Mouse (Mus musculus) neural tube, embryonic 14.5 days (tissue): ENCODE data around the gene Flt1. TPM values are rescaled to one million over a fixed set of nuclear protein-coding genes. Genes with fewer than 3 reads are reported as not detected.

Experiments used
- ATAC-seq: fragments of 200-750 bp; cut with Nextera tagmentation; 2 replicates; pipeline ENCODE4 v1.8.0; 2017; ENCODE audit warnings: low read depth, mild to moderate bottlenecking, moderate TSS enrichment, moderate library complexity
- H3K27ac ChIP-seq: fragments of 300-500 bp; sonication (generic); 2 replicates; pipeline ENCODE4 v1.5.1; 2014; ENCODE audit warnings: low read depth, mild to moderate bottlenecking, control low read depth, low read length, moderate library complexity, mixed read lengths
- H3K27me3 ChIP-seq: fragments of 300-500 bp; sonication (generic); 2 replicates; pipeline ENCODE4 v1.6.1; 2014; ENCODE audit warnings: low read length; ENCODE audit not compliant: control insufficient read depth, insufficient read depth
- H3K36me3 ChIP-seq: fragments of 300-500 bp; sonication (generic); 2 replicates; pipeline ENCODE4 v1.6.1; 2014; ENCODE audit warnings: low read length, mixed read lengths; ENCODE audit not compliant: control insufficient read depth, insufficient read depth
- H3K4me1 ChIP-seq: fragments of 300-500 bp; sonication (generic); 2 replicates; pipeline ENCODE4 v1.6.1; 2014; ENCODE audit warnings: low read length; ENCODE audit not compliant: control insufficient read depth, insufficient read depth
- H3K4me2 ChIP-seq: fragments of 300-500 bp; sonication (generic); 2 replicates; pipeline ENCODE4 v1.6.1; 2014; ENCODE audit warnings: mild to moderate bottlenecking, low read depth, low read length, control low read depth
- H3K4me3 ChIP-seq: fragments of 300-500 bp; sonication (generic); 2 replicates; pipeline ENCODE4 v1.5.1; 2014; ENCODE audit warnings: low read depth, low read length, control low read depth, mixed read lengths
- H3K9ac ChIP-seq: fragments of 300-500 bp; sonication (generic); replicated peaks from 2 replicates; pipeline ENCODE4 v1.6.1; 2014; ENCODE audit warnings: low read depth, mild to moderate bottlenecking, control low read depth, low read length, mixed read lengths
- H3K9me3 ChIP-seq: fragments of 300-500 bp; sonication (generic); 2 replicates; pipeline ENCODE4 v1.6.1; 2016; ENCODE audit warnings: low read length; ENCODE audit not compliant: control insufficient read depth
- WGBS: fragments of 180-500 bp; shearing (Covaris S2); extraction: QIAGEN DNeasy Blood & Tissue Kit; methylation state at CpG from one replicate; pipeline ENCODE4 v1.1.7; 2014; 5-methylcytosine and 5-hydroxymethylcytosine counted together
- polyA plus RNA-seq: library from polyadenylated mRNA; unstranded; fragments of >200 nt; fragmentation: Nextera tagmentation; extraction: Ambion mirVana; gene quantifications from 2 replicates; pipeline ENCODE4 v1.2.1, GENCODE M21; 2014

Gene Flt1
- polyA plus RNA-seq, 1 experiment from 2014 or later, result 9.9 TPM

- Histone ChIP-seq H3K4me3 (no peak overlapping the region), H3K4me2 (no peak overlapping the region), H3K9ac (no peak overlapping the region), H3K27me3 (no peaks in the 10 kb centered on the region), H3K4me1 (no peaks in the 10 kb centered on the region), H3K36me3 (no peaks in the 10 kb centered on the region), H3K9me3 (no peaks in the 10 kb centered on the region), H3K27ac (no peak overlapping the region)
- WGBS, result 74% methylated on average over 8 of the region's 8 CpGs
- no peak for ATAC-seq
Observed at GRCm38 (mm10) chr5:147635883-147636282, 89.9 kb downstream of the Flt1 start.

GRCm38 (mm10) chr5:147634016-147634415 lies 91.8 kb downstream of the Flt1 start:
- 19% methylated on average over 11 of the region's 11 CpGs for WGBS
- ATAC-seq, result no peak

DNA sequence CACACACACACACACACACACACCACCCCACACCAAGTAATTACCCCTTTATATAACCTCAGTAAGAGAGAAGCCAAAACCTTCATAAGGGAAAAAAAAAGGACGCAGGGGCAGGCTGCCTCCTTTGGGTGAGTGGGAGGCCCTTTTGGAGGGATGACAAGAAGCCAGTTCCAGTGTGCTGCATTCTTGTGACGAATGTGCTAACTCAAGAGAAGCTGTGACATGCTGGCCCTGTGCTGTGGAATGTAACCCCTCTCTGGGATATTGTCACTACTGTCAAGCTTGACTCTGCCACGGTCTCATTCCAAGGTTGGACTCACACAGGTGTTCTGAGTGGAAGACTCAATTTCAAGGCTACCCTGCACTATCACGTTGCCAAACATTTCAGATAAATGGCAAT lies 93.1 kb downstream of the Flt1 start:
- H3K27ac ChIP-seq, result no peak overlapping the region
- ATAC-seq, result no peak
- no peaks in the 10 kb centered on the region for H3K9me3 ChIP-seq
- H3K4me3 ChIP-seq, result no peak overlapping the region
- no peaks in the 10 kb centered on the region for H3K36me3 ChIP-seq
- WGBS, result 88% methylated on average over 4 of the region's 4 CpGs
- H3K4me1 ChIP-seq, result no peaks in the 10 kb centered on the region
- H3K9ac ChIP-seq, result no peak overlapping the region
- H3K4me2 ChIP-seq, result no peak overlapping the region
- H3K27me3 ChIP-seq, result no peaks in the 10 kb centered on the region

More at GRCm38 (mm10) chr5:147634016-147634415, 91.8 kb downstream of the Flt1 start:
- H3K4me1 ChIP-seq, result no peaks in the 10 kb centered on the region
- H3K4me3 ChIP-seq, result no peak overlapping the region
- no peaks in the 10 kb centered on the region for H3K36me3 ChIP-seq
- H3K27me3 ChIP-seq, result no peaks in the 10 kb centered on the region
- H3K27ac ChIP-seq, result no peak overlapping the region
- no peak overlapping the region for H3K4me2 ChIP-seq
- no peaks in the 10 kb centered on the region for H3K9me3 ChIP-seq
- no peak overlapping the region for H3K9ac ChIP-seq

- Histone ChIP-seq H3K27ac (no peak overlapping the region), H3K4me3 (no peak overlapping the region), H3K4me1 (no peaks in the 10 kb centered on the region), H3K4me2 (no peak overlapping the region), H3K27me3 (no peaks in the 10 kb centered on the region), H3K9me3 (no peaks in the 10 kb centered on the region), H3K36me3 (no peaks in the 10 kb centered on the region), H3K9ac (no peak overlapping the region)
- ATAC-seq, result no peak
- 83% methylated on average over 17 of the region's 17 CpGs for WGBS
Observed at GRCm38 (mm10) chr5:147630426-147631290, 95.2 kb downstream of the Flt1 start.

DNA sequence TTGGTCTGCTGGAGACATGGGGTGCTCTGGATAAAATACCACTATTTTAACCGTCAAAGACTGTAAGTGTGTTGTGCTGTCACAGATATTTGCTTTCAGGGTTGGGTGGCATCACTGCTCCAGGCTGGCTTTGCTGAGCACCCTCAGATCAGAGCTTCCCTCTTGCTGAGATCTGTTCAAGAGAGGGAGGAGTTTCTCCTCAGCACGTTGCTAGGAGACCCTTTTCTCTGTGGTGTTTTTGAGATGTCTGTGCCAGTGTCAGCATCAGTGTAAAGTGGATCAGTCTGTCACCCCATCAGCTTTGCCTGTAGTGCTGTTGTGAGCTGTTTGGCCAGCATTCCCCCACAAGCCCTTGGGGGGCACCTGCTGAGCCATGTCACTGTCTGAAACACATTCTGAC lies 98.9 kb downstream of the Flt1 start:
- H3K27me3 ChIP-seq, result no peaks in the 10 kb centered on the region
- H3K4me3 ChIP-seq, result no peak overlapping the region
- H3K9me3 ChIP-seq, result no peaks in the 10 kb centered on the region
- H3K4me1 ChIP-seq, result no peaks in the 10 kb centered on the region
- WGBS, result 56% methylated on average over 2 of the region's 2 CpGs
- no peak for ATAC-seq
- no peak overlapping the region for H3K4me2 ChIP-seq
- H3K36me3 ChIP-seq, result no peaks in the 10 kb centered on the region
- H3K27ac ChIP-seq, result no peak overlapping the region
- H3K9ac ChIP-seq, result no peak overlapping the region

DNA sequence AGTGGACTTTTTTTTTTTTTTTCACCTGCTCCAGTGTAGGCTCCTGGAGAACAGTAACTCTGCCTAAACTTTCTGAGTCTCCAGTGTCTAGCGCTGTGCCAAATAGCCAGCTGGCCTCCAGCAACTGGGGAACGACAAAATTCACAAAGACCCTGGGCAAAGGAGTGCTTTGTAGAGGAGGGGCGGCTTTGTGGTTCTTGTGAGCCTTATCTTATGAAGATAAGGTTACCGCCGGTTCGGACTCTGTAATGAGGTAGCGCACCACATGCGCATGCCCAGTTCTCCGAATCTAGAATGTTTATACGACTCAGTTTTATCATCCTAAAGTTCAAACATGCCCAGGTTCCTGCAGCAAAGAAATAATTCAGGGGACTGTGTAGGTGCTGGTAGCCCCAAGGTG lies 102.1 kb downstream of the Flt1 start:
- no peak for ATAC-seq
- no peaks in the 10 kb centered on the region for H3K27me3 ChIP-seq
- H3K27ac ChIP-seq, result no peak overlapping the region
- H3K36me3 ChIP-seq, result no peaks in the 10 kb centered on the region
- no peak overlapping the region for H3K9ac ChIP-seq
- H3K4me3 ChIP-seq, result no peak overlapping the region
- H3K4me1 ChIP-seq, result no peaks in the 10 kb centered on the region
- no peaks in the 10 kb centered on the region for H3K9me3 ChIP-seq
- no peak overlapping the region for H3K4me2 ChIP-seq
- WGBS, result 89% methylated on average over 10 of the region's 10 CpGs

GRCm38 (mm10) chr5:147620178-147620577 lies 105.6 kb downstream of the Flt1 start:
- Histone ChIP-seq H3K4me2 (no peak overlapping the region), H3K27ac (no peak overlapping the region), H3K9me3 (no peaks in the 10 kb centered on the region), H3K36me3 (no peaks in the 10 kb centered on the region), H3K27me3 (no peaks in the 10 kb centered on the region), H3K9ac (no peak overlapping the region), H3K4me3 (no peak overlapping the region), H3K4me1 (no peaks in the 10 kb centered on the region)
- 23% methylated on average over 2 of the region's 2 CpGs for WGBS
- no peak for ATAC-seq

DNA sequence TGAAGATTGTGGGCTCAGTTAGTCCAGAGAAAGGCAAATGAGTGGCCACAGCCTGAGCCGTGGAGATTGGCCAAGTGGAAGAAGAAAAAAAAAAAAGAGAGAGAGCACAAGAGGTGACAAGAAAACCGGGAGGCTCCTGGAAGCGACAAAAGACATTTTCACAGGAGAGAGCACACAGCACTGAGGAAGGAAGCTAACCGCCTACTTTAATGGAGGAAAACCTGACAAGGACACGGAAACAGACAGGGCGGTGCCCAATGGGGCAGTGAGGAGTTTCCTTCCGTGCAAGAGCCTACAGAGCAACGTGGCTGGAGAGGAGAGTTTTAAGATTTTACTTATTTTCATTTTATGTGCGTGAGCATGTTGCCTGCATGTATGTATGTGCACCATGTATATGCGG lies 107.6 kb downstream of the Flt1 start:
- Histone ChIP-seq H3K36me3 (no peaks in the 10 kb centered on the region), H3K27me3 (no peaks in the 10 kb centered on the region), H3K9me3 (no peaks in the 10 kb centered on the region), H3K4me2 (no peak overlapping the region), H3K4me1 (no peaks in the 10 kb centered on the region), H3K4me3 (no peak overlapping the region), H3K9ac (no peak overlapping the region), H3K27ac (no peak overlapping the region)
- no peak for ATAC-seq
- 83% methylated on average over 10 of the region's 10 CpGs for WGBS

DNA sequence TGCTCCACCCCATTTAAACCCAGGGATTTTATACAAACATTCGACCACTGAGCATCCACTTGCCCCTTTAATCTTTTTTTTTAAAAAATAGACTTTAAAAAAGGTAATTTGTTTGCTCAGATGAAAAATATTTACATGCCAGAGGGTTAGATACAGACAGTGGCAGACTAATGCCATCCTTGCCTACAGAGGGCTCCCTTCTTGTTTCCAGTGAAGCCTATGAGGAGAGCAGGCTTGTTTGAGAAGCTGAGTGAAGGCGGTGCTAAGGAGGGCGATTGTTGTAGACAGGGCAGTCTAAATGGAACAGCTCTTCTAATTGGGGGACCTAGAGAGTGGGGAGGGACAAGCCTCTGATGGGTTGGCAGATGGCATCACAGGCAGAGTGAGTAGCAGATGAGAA lies 109.4 kb downstream of the Flt1 start:
- H3K27me3 ChIP-seq, result no peaks in the 10 kb centered on the region
- no peaks in the 10 kb centered on the region for H3K4me1 ChIP-seq
- WGBS, result 70% methylated on average over 3 of the region's 3 CpGs
- no peak overlapping the region for H3K27ac ChIP-seq
- H3K4me2 ChIP-seq, result no peak overlapping the region
- no peaks in the 10 kb centered on the region for H3K36me3 ChIP-seq
- ATAC-seq, result no peak
- H3K4me3 ChIP-seq, result no peak overlapping the region
- no peaks in the 10 kb centered on the region for H3K9me3 ChIP-seq
- H3K9ac ChIP-seq, result no peak overlapping the region
